Mouse (Mus musculus): ENCODE data around the gene Shc4. TPM values are rescaled to one million over a fixed set of nuclear protein-coding genes. Genes with fewer than 3 reads are reported as not detected.

Shc4 gene
- total and polyA plus RNA-seq, 3 experiments = 0.21 to 1.1 (median 0.37) TPM

DNA sequence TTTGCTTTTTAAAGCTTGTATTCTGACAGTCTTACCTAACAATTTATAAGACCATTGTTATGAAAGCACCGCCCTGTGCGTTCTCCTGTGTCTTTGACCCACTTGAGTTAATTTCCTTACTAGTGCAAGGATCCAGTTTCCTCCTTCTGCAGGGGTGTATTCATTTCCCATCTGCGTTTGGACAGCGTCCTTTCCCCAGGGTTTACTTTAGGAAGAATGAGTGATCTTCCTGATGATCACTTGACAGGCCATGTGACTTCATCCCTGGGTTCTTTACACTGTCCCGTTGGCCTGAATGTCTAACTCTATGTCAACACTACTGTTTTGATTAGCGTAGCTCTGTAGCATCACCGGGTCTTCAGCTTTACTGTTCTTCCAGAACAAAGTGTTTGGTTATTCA, 86.6 kb downstream of the Shc4 start:
- no peaks in the 10 kb centered on the region for H3K36me3 ChIP-seq (replicated peaks in 1 of 2; ENCODE audit: control insufficient read depth in 1 of 2, insufficient read depth in 1 of 2, low read length in 1 of 2)
- no peak overlapping the region for H3K9ac ChIP-seq (ENCODE audit: insufficient read depth, low read depth)
- in situ Hi-C loops (cut with MboI; ENCODE audit: low pct_ligation_motif_present, low pct_unique_long_range_greater_than_20kb, low sequenced_read_pairs) = no loop called here
- H3K27ac ChIP-seq (ENCODE audit: insufficient read depth, low read depth) = no peak overlapping the region
- H3K27me3 ChIP-seq (replicated peaks) = no peaks in the 10 kb centered on the region
- H3K4me2 ChIP-seq (ENCODE audit: insufficient read depth, low read depth, poor library complexity, severe bottlenecking) = no peak overlapping the region
- TF ChIP-seq JUN (IDR thresholded peaks at IDR 0.05; ENCODE audit: insufficient read depth, low read depth, low read length) = no peak
- no peak for TF ChIP-seq NELFE (IDR thresholded peaks at IDR 0.05; ENCODE audit: low read depth, low read length)
- no peak for TF ChIP-seq MYC (IDR thresholded peaks at IDR 0.05; ENCODE audit: low read depth, low read length)
- no peak for TF ChIP-seq MXI1 (IDR thresholded peaks at IDR 0.05; ENCODE audit: low read depth, low read length)
- TF ChIP-seq RCOR1 (conservative IDR thresholded peaks at IDR 0.05; ENCODE audit: low read depth, low read length) = no peak
- no peak for TF ChIP-seq POLR2A (IDR thresholded peaks at IDR 0.05; ENCODE audit: low read depth, low read length)
- no peak for TF ChIP-seq JUND (conservative IDR thresholded peaks at IDR 0.05; ENCODE audit: low read depth, low read length)
- no peak for TF ChIP-seq USF1 (IDR thresholded peaks at IDR 0.05; ENCODE audit: low read depth, low read length)
- TF ChIP-seq MAFK (IDR thresholded peaks at IDR 0.05; ENCODE audit: insufficient replicate concordance, low read length) = no peak
- no peaks in the 10 kb centered on the region for H3K79me2 ChIP-seq (replicated peaks; ENCODE audit: control insufficient read depth, extremely low read depth, insufficient read depth, poor library complexity, severe bottlenecking)
- H3K4me1 ChIP-seq (ENCODE audit: control insufficient read depth in 1 of 2, insufficient read depth in 2 of 2) = no peaks in the 10 kb centered on the region
- dilution Hi-C loops (cut with MboI; ENCODE audit: extremely low pct_ligation_motif_present, extremely low pct_unique_long_range_greater_than_20kb, low sequenced_read_pairs) = no loop called here
- no peak overlapping the region for H3K4me3 ChIP-seq (replicated peaks in 1 of 3; ENCODE audit: low read depth in 2 of 3, low read length in 2 of 3, poor library complexity in 1 of 3)
- peaks cover 2% of the 10 kb centered on the region for H3K9me3 ChIP-seq (replicated peaks; ENCODE audit: low read length)
- DNase-seq (ENCODE audit: extremely low read depth) = no peak

DNA sequence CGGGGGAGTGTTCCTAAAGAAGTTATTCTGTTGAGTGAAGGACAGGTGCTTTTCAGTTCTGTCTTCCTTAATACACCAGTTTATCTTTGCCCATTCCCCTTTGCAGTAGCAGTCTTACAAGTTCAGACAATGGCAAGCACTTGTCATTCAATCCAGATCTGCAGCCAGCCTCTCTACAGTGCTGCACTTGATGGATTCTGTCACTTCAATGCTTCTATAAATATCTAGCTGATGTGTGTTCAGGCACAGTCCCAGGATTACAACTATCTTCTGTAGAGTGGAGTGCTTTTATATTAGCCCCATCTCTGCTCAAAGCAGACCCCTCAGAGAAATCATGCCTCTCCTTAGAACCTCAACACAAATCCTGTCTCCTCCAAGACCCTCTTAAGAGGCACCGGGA, 93.9 kb downstream of the Shc4 start:
- no peak for TF ChIP-seq RCOR1 (conservative IDR thresholded peaks at IDR 0.05; ENCODE audit: low read depth, low read length)
- TF ChIP-seq MAZ (IDR thresholded peaks at IDR 0.05; ENCODE audit: low read depth, low read length) = no peak
- no peak for TF ChIP-seq E2F4 (IDR thresholded peaks at IDR 0.05; ENCODE audit: insufficient replicate concordance, low read depth, low read length)
- no peak for TF ChIP-seq JUND (conservative IDR thresholded peaks at IDR 0.05; ENCODE audit: low read depth, low read length)
- no peak for TF ChIP-seq ZKSCAN1 (IDR thresholded peaks at IDR 0.05; ENCODE audit: borderline replicate concordance, low read depth, low read length)
- no peak for TF ChIP-seq TBP (conservative IDR thresholded peaks at IDR 0.05; ENCODE audit: low read depth, low read length)
- TF ChIP-seq ZMIZ1 (IDR thresholded peaks at IDR 0.05; ENCODE audit: low read depth, low read length) = no peak
- no peak for TF ChIP-seq HCFC1 (IDR thresholded peaks at IDR 0.05; ENCODE audit: low read depth, low read length)
- no peak for TF ChIP-seq POLR2A (IDR thresholded peaks at IDR 0.05; ENCODE audit: low read depth, low read length)
- no peak for TF ChIP-seq TCF12 (IDR thresholded peaks at IDR 0.05; ENCODE audit: low read depth, low read length)
- TF ChIP-seq BHLHE40 (IDR thresholded peaks at IDR 0.05; ENCODE audit: low read depth, low read length) = no peak
- no peak for TF ChIP-seq PAX5 (IDR thresholded peaks at IDR 0.05; ENCODE audit: low read length)
- TF ChIP-seq POLR2AphosphoS2 (IDR thresholded peaks at IDR 0.05; ENCODE audit: low read depth, low read length) = no peak
- TF ChIP-seq ELF1 (IDR thresholded peaks at IDR 0.05; ENCODE audit: low read depth, low read length) = no peak
- TF ChIP-seq MAFK (IDR thresholded peaks at IDR 0.05; ENCODE audit: insufficient replicate concordance, low read length) = no peak
- no peak for DNase-seq (ENCODE audit: extremely low read depth)
- H3K27me3 ChIP-seq (replicated peaks) = peaks cover 6% of the 10 kb centered on the region
- in situ Hi-C loops (cut with MboI; ENCODE audit: low pct_ligation_motif_present, low pct_unique_long_range_greater_than_20kb, low sequenced_read_pairs) (no loop called here), dilution Hi-C loops (cut with MboI; ENCODE audit: extremely low pct_ligation_motif_present, extremely low pct_unique_long_range_greater_than_20kb, low sequenced_read_pairs) (no loop called here)
- no peak overlapping the region for H3K27ac ChIP-seq (ENCODE audit: insufficient read depth, low read depth)
- H3K9me3 ChIP-seq (replicated peaks; ENCODE audit: low read length) = no peaks in the 10 kb centered on the region
- no peaks in the 10 kb centered on the region for H3K36me3 ChIP-seq (replicated peaks in 1 of 2; ENCODE audit: control insufficient read depth in 1 of 2, insufficient read depth in 1 of 2, low read length in 1 of 2)
- H3K4me1 ChIP-seq (ENCODE audit: control insufficient read depth in 1 of 2, insufficient read depth in 2 of 2) = peaks cover 7% of the 10 kb centered on the region in 2 experiments
- no peak overlapping the region for H3K9ac ChIP-seq (ENCODE audit: insufficient read depth, low read depth)
- H3K79me2 ChIP-seq (replicated peaks; ENCODE audit: control insufficient read depth, extremely low read depth, insufficient read depth, poor library complexity, severe bottlenecking) = no peaks in the 10 kb centered on the region
- H3K4me3 ChIP-seq (replicated peaks in 1 of 3; ENCODE audit: low read depth in 2 of 3, low read length in 2 of 3, poor library complexity in 1 of 3) = no peak overlapping the region
- H3K4me2 ChIP-seq (ENCODE audit: insufficient read depth, low read depth, poor library complexity, severe bottlenecking) = no peak overlapping the region

Data from CH12.LX (cell line).